Mouse (Mus musculus) B cell, adult 2 months (primary cell): Measurements from ENCODE around the gene Vars.
A peak's percentile ranks its signal among the peaks of the same experiment; 100 is the strongest.

Experiments
- DNase-seq, 2 experiments: peaks; one replicate each; pipeline ENCODE4 v3.0.0; 2022

Vars gene

GRCm38 (mm10) chr17:35050126-35050750 lies 49.5 kb downstream of the Vars start:
- peak; percentile 65 to 69 for DNase-seq

DNA sequence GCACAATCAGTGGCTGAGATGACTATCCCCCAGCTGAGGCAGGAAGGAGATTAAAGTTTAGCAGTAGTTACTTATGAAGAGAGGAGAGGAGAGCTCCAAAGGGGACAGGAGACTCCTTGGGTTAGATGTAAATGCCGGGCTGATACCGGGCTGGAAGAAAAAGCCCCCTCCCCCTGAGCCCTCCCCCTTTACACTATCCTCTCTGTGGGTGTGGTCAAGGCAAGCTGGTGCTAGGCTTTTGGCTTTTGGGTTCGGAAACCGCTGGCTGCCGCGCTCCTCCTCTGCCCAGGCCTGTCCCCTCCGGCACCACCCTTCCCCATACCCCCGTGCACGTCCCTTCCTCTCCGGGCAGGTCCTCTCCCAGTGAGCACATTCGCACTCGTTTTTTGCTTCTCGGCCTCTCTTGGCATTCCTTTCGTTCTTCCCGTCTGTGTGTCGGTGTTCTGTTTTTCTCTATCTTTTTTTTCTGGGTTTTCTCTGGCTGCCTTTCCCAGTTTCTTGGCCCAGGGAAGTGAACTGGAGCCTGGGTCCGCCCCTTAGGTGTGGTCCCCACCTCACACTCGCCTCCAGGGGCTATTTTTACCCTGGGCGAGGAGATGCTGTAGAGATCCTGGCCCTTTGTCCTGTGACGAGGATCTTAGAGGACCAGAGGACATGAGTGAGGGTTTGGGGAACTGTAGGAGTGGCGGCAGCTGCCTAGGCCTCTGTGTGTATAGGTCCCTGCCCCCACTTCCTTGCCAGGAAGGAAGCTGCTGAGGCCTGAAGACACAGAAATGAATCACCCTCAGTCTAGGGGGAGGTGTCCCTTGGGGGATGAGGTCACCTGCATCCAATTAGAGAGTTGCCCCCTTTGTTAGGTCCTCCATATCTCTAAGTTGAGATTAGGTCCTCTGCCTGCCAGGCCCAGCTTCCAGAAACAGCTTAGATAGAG lies 50.6 kb downstream of the Vars start:
- peak; percentile 85 to 92 for DNase-seq

GRCm38 (mm10) chr17:35052271-35052798 lies 51.5 kb downstream of the Vars start:
- DNase-seq: no peak

DNA sequence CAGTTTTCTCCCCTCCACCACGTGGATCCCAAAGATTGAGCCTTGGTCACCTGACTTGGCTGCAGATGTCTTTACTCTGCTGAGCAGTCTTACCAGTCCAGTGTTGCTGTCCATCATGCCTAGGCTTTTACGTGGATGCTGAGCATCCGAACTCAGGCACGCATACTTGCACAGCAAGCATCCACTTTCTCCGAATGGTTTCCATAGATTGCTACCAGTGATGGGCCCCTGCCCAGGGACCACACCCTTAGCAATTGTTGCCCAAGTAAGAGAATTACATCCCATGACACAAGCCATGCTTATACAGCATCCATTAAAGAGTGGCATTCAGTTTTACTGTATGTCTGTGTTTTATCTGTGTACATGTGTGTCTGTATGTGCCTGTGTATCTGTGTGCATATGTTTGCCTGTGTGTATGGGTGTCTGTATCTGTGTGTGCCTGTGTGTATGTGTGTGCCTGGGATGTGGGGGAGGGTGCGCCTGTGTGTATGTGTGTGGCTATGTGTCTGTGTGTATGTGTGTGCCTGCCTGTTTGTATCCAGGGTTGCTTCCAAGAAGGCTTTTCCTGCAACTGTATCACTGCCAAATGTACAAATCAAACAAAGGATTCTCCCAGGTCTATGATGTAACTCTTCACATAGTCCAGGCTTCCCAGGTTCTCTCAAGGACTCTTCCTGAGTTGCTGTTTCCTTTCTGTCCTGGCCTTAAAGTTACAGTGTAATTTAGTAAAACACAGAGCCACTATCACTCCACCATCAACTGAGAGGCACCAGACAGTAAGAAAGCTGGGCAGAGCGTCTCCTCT lies 55.1 kb downstream of the Vars start:
- no peak for DNase-seq

GRCm38 (mm10) chr17:35057090-35057489 lies 56.3 kb downstream of the Vars start:
- no peak for DNase-seq

DNA sequence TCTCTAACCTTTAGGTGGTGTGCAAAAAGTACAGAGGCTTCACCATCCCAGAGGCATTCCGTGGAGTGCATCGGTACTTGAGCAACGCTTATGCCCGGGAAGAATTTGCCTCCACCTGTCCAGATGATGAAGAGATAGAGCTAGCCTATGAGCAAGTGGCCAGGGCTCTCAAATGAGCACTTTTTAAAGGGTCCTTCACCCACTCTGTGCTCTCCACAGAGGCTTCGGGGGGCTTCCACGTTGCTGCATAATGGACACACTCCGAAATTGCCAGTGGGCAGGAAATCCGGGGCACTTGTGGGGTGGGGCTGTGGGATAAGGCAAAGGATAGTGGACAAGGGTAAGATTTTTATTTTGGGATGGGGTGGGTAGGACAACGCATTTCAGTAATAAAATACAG lies 57.5 kb downstream of the Vars start:
- DNase-seq: no peak

- DNase-seq: peak; percentile 94
Observed at GRCm38 (mm10) chr17:35058911-35059892, 58.4 kb downstream of the Vars start, which contains the start of gene Ddah2. Gene Ddah2, plus strand, starts transcription at chr17:35059035.

DNA sequence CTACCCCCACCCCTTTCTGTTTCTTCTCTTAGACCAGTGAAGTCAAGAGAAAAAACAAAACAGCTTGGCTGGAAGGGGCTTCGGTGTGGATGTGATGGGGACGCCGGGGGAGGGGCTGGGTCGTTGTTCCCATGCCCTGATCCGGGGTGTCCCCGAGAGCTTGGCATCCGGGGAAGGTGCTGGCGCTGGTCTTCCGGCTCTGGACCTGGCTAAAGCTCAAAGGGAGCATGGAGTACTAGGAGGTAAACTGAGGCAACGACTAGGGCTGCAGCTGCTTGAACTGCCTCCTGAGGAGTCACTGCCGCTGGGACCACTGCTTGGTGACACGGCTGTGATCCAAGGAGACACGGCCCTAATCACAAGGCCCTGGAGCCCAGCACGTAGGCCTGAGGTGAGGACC lies 59.3 kb downstream of the Vars start:
- DNase-seq: no peak

DNA sequence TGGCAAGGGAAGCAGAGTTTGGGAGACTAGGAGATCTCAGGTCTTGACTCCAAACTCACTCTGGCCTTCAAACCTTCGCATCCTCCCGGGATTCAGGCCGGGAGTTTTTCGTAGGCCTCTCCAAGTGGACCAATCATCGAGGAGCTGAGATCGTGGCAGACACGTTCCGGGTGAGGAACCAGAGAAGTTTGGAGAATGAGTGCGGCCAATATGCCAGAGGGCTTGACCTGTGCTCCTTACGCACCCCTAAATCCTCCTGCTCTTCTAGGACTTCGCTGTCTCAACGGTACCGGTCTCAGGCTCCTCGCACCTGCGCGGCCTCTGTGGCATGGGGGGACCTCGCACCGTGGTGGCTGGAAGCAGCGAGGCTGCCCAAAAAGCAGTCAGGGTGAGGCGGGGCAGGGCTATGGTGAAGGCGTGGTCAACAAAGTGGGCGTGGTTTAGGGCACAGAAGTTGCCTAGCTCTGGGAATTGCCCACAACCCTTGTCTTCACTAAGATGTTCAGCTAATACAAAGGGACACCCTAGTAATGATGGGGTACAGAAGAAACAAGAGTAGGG lies 60.0 kb downstream of the Vars start:
- no peak for DNase-seq

DNA sequence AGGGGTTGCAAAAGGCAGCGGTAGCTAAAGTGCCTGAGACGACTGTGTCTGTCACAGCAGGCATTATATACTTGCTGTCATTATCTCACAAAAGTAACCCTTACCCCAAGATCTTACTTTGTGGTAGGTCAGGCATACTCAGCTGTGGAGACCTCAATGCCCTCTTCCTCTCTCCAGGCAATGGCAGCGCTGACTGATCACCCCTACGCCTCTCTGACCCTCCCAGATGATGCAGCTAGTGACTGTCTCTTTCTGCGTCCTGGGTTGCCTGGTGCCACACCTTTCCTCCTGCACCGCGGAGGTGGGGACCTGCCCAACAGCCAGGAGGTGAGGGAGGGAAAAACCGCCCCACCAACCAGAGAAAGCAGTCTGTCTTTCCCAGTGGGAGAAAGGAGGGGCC lies 60.5 kb downstream of the Vars start:
- DNase-seq: no peak

DNA sequence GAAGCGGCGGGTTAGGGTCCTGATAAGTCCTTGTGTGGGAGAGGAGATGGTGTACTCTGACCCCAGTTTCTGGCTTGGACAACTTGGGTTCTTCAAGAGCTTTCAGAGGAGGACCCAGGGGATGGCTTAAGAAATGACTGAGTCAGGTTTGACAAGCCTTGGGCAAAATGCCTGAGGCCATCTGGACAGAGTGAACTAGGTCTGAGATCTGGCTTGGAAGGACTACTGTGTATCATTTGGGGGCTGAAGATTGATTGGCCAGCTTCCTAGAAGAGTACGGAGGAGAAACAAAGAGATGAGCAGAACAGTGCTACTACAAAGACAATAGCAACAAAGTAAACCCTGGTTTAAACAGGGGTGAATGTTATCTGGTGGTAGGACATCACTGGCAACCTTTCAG lies 62.7 kb downstream of the Vars start:
- no peak for DNase-seq

- no peak for DNase-seq
Observed at GRCm38 (mm10) chr17:35064378-35064877, 63.6 kb downstream of the Vars start.

GRCm38 (mm10) chr17:35064951-35065947 lies 64.5 kb downstream of the Vars start, which contains the start of gene Ly6g6c:
Gene Ly6g6c, plus strand, starts transcription at chr17:35065388.
- DNase-seq: peak; percentile 35 to 38
